Mouse (Mus musculus) heart, postnatal 0 days (tissue): ENCODE data around the gene Gm49776.

ENCODE experiments used
- CTCF ChIP-seq: IDR thresholded peaks from 2 replicates; pipeline ENCODE4 v1.5.1; 2016; ENCODE audit warnings: antibody characterized with exemption, control low read depth, low read depth
- EP300 ChIP-seq: IDR thresholded peaks from 2 replicates; pipeline ENCODE4 v1.6.1; 2016; ENCODE audit warnings: antibody characterized with exemption, low read depth

DNA sequence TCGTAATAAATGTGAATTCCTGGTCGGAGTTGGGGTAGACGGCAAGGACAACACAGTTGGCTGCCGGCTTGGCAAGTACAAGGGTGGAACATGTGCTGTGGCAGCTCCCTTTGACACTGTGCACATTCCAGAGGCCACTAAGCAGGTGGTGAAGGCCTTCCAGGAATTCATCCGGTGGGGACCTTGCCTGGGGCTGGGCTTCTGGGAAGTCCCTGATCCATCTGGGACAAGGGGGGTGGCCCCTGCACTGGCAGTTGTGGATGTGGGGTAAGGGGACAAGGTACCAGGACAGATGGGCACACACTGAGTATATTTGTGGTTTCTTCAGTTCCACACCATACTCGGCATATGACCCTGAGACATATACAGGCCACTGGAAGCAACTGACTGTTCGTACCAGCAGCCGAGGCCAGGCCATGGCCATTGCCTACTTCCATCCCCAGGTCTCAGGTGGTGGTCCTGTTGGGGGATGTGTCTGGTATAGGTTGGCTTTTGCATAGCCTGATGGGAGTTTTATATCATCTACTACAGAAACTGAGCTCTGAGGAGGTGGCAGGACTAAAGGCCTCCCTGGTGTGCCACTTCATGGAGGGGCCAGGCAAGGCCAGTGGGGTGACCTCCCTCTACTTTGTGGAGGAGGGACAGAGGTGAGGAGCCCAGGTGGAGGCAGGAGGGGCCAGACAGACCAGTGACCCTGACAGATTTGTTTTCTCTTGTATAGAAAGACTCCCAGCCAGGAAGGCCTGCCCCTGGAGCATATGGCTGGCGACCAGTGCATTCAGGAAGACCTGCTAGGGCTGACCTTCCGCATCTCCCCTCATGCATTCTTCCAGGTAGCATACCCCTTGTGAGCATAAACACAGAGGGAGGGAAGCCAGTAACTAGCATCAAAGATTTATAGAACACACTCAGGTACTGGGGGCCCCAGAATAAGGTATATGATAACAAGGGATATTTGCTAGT, 7.0 kb downstream of the Gm49776 start:
- no peak for TF ChIP-seq CTCF
- no peak for TF ChIP-seq EP300
